Comparison of ENCODE assay signal across 8 mouse cellular contexts in the genomic region with DNA sequence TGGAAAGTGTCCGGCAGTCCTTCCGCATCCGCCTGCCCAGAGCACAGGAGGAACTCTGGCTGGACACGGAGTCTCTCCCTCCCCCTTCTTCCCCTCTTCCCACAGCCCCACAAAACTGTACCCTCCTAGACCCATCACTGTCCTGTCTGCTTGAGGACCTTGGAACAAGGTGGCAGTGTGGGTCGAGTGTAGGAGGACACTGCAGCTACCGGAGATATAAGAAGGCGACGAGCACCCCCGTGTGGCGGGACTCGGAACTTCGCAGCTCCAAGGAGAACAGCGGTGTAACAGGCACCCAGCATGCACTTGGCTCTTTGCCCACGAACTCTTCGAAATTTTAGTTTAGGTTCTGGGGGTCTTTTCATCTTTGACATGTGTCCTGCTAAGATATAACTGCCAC. TPM values are rescaled to one million over a fixed set of nuclear protein-coding genes. Genes with fewer than 3 reads are reported as not detected.
DNase-seq lines count a peak whose midpoint lies in the region; ATAC-seq and TF ChIP-seq lines count a peak whose summit lies in the region.

No protein-coding gene starts in this region.

- ATAC-seq in forebrain, embryonic 12.5 days (ENCODE audit: low FRiP score): peak; percentile 86
- ATAC-seq in heart, postnatal 0 days (ENCODE audit: insufficient read depth, low read depth): peak; percentile 87
- peak; percentile 77 for ATAC-seq in liver, embryonic 16.5 days (ENCODE audit: low read depth)
- ATAC-seq in neural tube, embryonic 12.5 days (ENCODE audit: low FRiP score, low read depth): peak; percentile 76
- peak; percentile 84 for ATAC-seq in stomach, postnatal 0 days (ENCODE audit: low FRiP score, low TSS enrichment)

- 0 out of 2 replicates have a peak, but pooled peaks cover 8% of the 10 kb centered on the region for H3K27me3 ChIP-seq in forebrain, embryonic 12.5 days
- no peaks in the 10 kb centered on the region for H3K27me3 ChIP-seq in heart, postnatal 0 days (ENCODE audit: control insufficient read depth, insufficient read depth, low read length)
- peaks cover 8% of the 10 kb centered on the region for H3K27me3 ChIP-seq in liver, embryonic 16.5 days (ENCODE audit: control insufficient read depth, insufficient read depth, low read depth, low read length)
- H3K27me3 ChIP-seq in neural tube, embryonic 12.5 days (replicated peaks): no peaks in the 10 kb centered on the region
- H3K27me3 ChIP-seq in stomach, postnatal 0 days (ENCODE audit: control insufficient read depth, insufficient read depth, low read length): no peaks in the 10 kb centered on the region

- no peak overlapping the region for H3K9ac ChIP-seq in forebrain, embryonic 12.5 days
- no peak overlapping the region for H3K9ac ChIP-seq in heart, postnatal 0 days (replicated peaks; ENCODE audit: low read depth, low read length)
- H3K9ac ChIP-seq in liver, embryonic 16.5 days (ENCODE audit: low read depth, low read length): peak overlapping the region; percentile 35; the same call in 1 of the 2 replicates
- H3K9ac ChIP-seq in neural tube, embryonic 12.5 days: no peak overlapping the region
- H3K9ac ChIP-seq in stomach, postnatal 0 days (ENCODE audit: low read length): peak overlapping the region; percentile 47; the same call in 1 of the 2 replicates

- no peaks in the 10 kb centered on the region for H3K9me3 ChIP-seq in forebrain, embryonic 12.5 days
- H3K9me3 ChIP-seq in heart, postnatal 0 days (replicated peaks; ENCODE audit: control insufficient read depth, low read length): no peaks in the 10 kb centered on the region
- no peaks in the 10 kb centered on the region for H3K9me3 ChIP-seq in liver, embryonic 16.5 days (replicated peaks; ENCODE audit: control insufficient read depth, low read length)
- H3K9me3 ChIP-seq in neural tube, embryonic 12.5 days: no peaks in the 10 kb centered on the region
- no peaks in the 10 kb centered on the region for H3K9me3 ChIP-seq in stomach, postnatal 0 days (ENCODE audit: control insufficient read depth, low read length)

- no peak overlapping the region for H3K27ac ChIP-seq in forebrain, embryonic 12.5 days
- no peak overlapping the region for H3K27ac ChIP-seq in heart, postnatal 0 days (ENCODE audit: low read depth)
- H3K27ac ChIP-seq in liver, embryonic 16.5 days (ENCODE audit: low read length): no peak overlapping the region
- H3K27ac ChIP-seq in neural tube, embryonic 12.5 days: no peak overlapping the region
- no peak overlapping the region for H3K27ac ChIP-seq in stomach, postnatal 0 days (replicated peaks)

- DNase-seq in CD8-positive naive resting alpha-beta T cell, adult 2 months (ENCODE audit: low read depth in 2 of 2, low spot score in 2 of 2): peak; percentile 67 to 84
- peak; percentile 66 for DNase-seq in c-Kit-positive CD71-positive TER-119-negative erythroid progenitor cells, embryonic 14.5 days (ENCODE audit: low read depth)
- DNase-seq in heart, postnatal 0 days (ENCODE audit: low spot score): peak; percentile 81
- peak; percentile 86 to 95 for DNase-seq in kidney, postnatal 36 days
- peak; percentile 91 for DNase-seq in stomach, postnatal 0 days (ENCODE audit: low spot score)

- no peaks in the 10 kb centered on the region; the same call in 1 of the 2 replicates for H3K4me1 ChIP-seq in forebrain, embryonic 12.5 days
- no peaks in the 10 kb centered on the region for H3K4me1 ChIP-seq in heart, postnatal 0 days (ENCODE audit: control insufficient read depth, insufficient read depth)
- H3K4me1 ChIP-seq in liver, embryonic 16.5 days (ENCODE audit: control insufficient read depth, low read depth, low read length): peaks cover 7% of the 10 kb centered on the region
- no peaks in the 10 kb centered on the region for H3K4me1 ChIP-seq in neural tube, embryonic 12.5 days
- H3K4me1 ChIP-seq in stomach, postnatal 0 days (replicated peaks; ENCODE audit: control insufficient read depth, insufficient read depth): no peaks in the 10 kb centered on the region

- H3K4me2 ChIP-seq in forebrain, embryonic 12.5 days: peak overlapping the region; percentile 25; the same call in 1 of the 2 replicates
- peak overlapping the region; percentile 47 for H3K4me2 ChIP-seq in heart, postnatal 0 days (ENCODE audit: low read depth, low read length)
- peak overlapping the region; percentile 42 for H3K4me2 ChIP-seq in liver, embryonic 16.5 days (ENCODE audit: low read depth, low read length)
- H3K4me2 ChIP-seq in neural tube, embryonic 12.5 days (replicated peaks): peak overlapping the region; percentile 40
- peak overlapping the region; percentile 45 for H3K4me2 ChIP-seq in stomach, postnatal 0 days (replicated peaks; ENCODE audit: low read depth)

- no peak for TF ChIP-seq EP300 in heart, postnatal 0 days (IDR thresholded peaks at IDR 0.05; ENCODE audit: low read depth)
- no peak for TF ChIP-seq EP300 in stomach, postnatal 0 days (optimal IDR thresholded peaks at IDR 0.05)

- H3K36me3 ChIP-seq in forebrain, embryonic 12.5 days (replicated peaks): no peaks in the 10 kb centered on the region
- H3K36me3 ChIP-seq in heart, postnatal 0 days (replicated peaks; ENCODE audit: control insufficient read depth, insufficient read depth, low read length): no peaks in the 10 kb centered on the region
- H3K36me3 ChIP-seq in liver, embryonic 16.5 days (ENCODE audit: control insufficient read depth, insufficient read depth): no peaks in the 10 kb centered on the region
- H3K36me3 ChIP-seq in neural tube, embryonic 12.5 days: no peaks in the 10 kb centered on the region
- no peaks in the 10 kb centered on the region for H3K36me3 ChIP-seq in stomach, postnatal 0 days (ENCODE audit: control insufficient read depth, insufficient read depth, low read length)

- peak; percentile 87 for TF ChIP-seq CTCF in heart, postnatal 0 days (IDR thresholded peaks at IDR 0.05; ENCODE audit: low read depth)
- peak; percentile 95 for TF ChIP-seq CTCF in stomach, postnatal 0 days (IDR thresholded peaks at IDR 0.05; ENCODE audit: low read depth)

- no peak overlapping the region for H3K4me3 ChIP-seq in forebrain, embryonic 12.5 days (replicated peaks)
- peak overlapping the region; percentile 10 for H3K4me3 ChIP-seq in heart, postnatal 0 days (ENCODE audit: low read depth, low read length)
- peak overlapping the region; percentile 22 for H3K4me3 ChIP-seq in liver, embryonic 16.5 days (ENCODE audit: low read depth, low read length)
- no peak overlapping the region for H3K4me3 ChIP-seq in neural tube, embryonic 12.5 days
- H3K4me3 ChIP-seq in stomach, postnatal 0 days (ENCODE audit: low read depth, low read length): peak overlapping the region; percentile 20; the same call in 1 of the 2 replicates

- 12% methylated on average over 15 of the region's 15 CpGs for WGBS in forebrain, embryonic 12.5 days
- 7% methylated on average over 15 of the region's 15 CpGs for WGBS in heart, postnatal 0 days
- 10% methylated on average over 15 of the region's 15 CpGs for WGBS in liver, embryonic 16.5 days (ENCODE audit: insufficient replicate concordance)
- 12% methylated on average over 15 of the region's 15 CpGs for WGBS in neural tube, embryonic 12.5 days
- WGBS in stomach, postnatal 0 days: 10% methylated on average over 15 of the region's 15 CpGs

RNA-seq across cellular contexts. Expression of a gene that starts 23.0 kb away (rescaled TPM):
- polyA plus RNA-seq in forebrain, embryonic 12.5 days (2016; fragmentation: Nextera tagmentation; extraction: Ambion mirVana): 25.2 and 26.0 TPM in 2 replicates
- total RNA-seq in heart, postnatal 0 days (2014; rRNA removed; ENCODE audit: low replicate concordance): 12.4 and 19.0 TPM in 2 replicates
- 3.3 and 3.8 TPM in 2 replicates for polyA plus RNA-seq in heart, postnatal 0 days (2015; fragmentation: Nextera tagmentation; extraction: Ambion mirVana)
- 0.82 and 1.3 TPM in 2 replicates for polyA plus RNA-seq in liver, embryonic 16.5 days (2015; fragmentation: Nextera tagmentation; extraction: Ambion mirVana)
- 24.6 and 25.0 TPM in 2 replicates for polyA plus RNA-seq in neural tube, embryonic 12.5 days (2016; fragmentation: Nextera tagmentation; extraction: Ambion mirVana)
- 4.8 and 5.0 TPM in 2 replicates for polyA plus RNA-seq in stomach, postnatal 0 days (2015; fragmentation: Nextera tagmentation; extraction: Ambion mirVana)

RNA-seq across cellular contexts. Expression of a gene that starts 24.7 kb away (rescaled TPM):
- polyA plus RNA-seq in forebrain, embryonic 12.5 days (2016; fragmentation: Nextera tagmentation; extraction: Ambion mirVana): 0.73 TPM in 1 of 2 replicates, not detected in the other
- not detected in 2 replicates for total RNA-seq in heart, postnatal 0 days (2014; rRNA removed; ENCODE audit: low replicate concordance)
- polyA plus RNA-seq in heart, postnatal 0 days (2015; fragmentation: Nextera tagmentation; extraction: Ambion mirVana): 0.34 TPM in 1 of 2 replicates, not detected in the other
- polyA plus RNA-seq in liver, embryonic 16.5 days (2015; fragmentation: Nextera tagmentation; extraction: Ambion mirVana): 6.4 and 7.3 TPM in 2 replicates
- 0.41 and 0.65 TPM in 2 replicates for polyA plus RNA-seq in neural tube, embryonic 12.5 days (2016; fragmentation: Nextera tagmentation; extraction: Ambion mirVana)
- polyA plus RNA-seq in stomach, postnatal 0 days (2015; fragmentation: Nextera tagmentation; extraction: Ambion mirVana): not detected in 2 replicates

RNA-seq across cellular contexts. Expression of a gene that starts 28.3 kb away (rescaled TPM):
- polyA plus RNA-seq in forebrain, embryonic 12.5 days (2016; fragmentation: Nextera tagmentation; extraction: Ambion mirVana): 4,843 and 6,486 TPM in 2 replicates
- total RNA-seq in heart, postnatal 0 days (2014; rRNA removed; ENCODE audit: low replicate concordance): 5,955 and 6,390 TPM in 2 replicates
- 5,218 and 8,165 TPM in 2 replicates for polyA plus RNA-seq in heart, postnatal 0 days (2015; fragmentation: Nextera tagmentation; extraction: Ambion mirVana)
- polyA plus RNA-seq in liver, embryonic 16.5 days (2015; fragmentation: Nextera tagmentation; extraction: Ambion mirVana): 165,200 and 165,281 TPM in 2 replicates
- polyA plus RNA-seq in neural tube, embryonic 12.5 days (2016; fragmentation: Nextera tagmentation; extraction: Ambion mirVana): 5,164 and 5,594 TPM in 2 replicates
- polyA plus RNA-seq in stomach, postnatal 0 days (2015; fragmentation: Nextera tagmentation; extraction: Ambion mirVana): 728 and 926 TPM in 2 replicates

RNA-seq across cellular contexts. Expression of a gene that starts 37.8 kb away (rescaled TPM):
- 2.4 TPM in 2 replicates for polyA plus RNA-seq in forebrain, embryonic 12.5 days (2016; fragmentation: Nextera tagmentation; extraction: Ambion mirVana)
- not detected in 2 replicates for total RNA-seq in heart, postnatal 0 days (2014; rRNA removed; ENCODE audit: low replicate concordance)
- 0.38 and 0.90 TPM in 2 replicates for polyA plus RNA-seq in heart, postnatal 0 days (2015; fragmentation: Nextera tagmentation; extraction: Ambion mirVana)
- 158 and 159 TPM in 2 replicates for polyA plus RNA-seq in liver, embryonic 16.5 days (2015; fragmentation: Nextera tagmentation; extraction: Ambion mirVana)
- polyA plus RNA-seq in neural tube, embryonic 12.5 days (2016; fragmentation: Nextera tagmentation; extraction: Ambion mirVana): 3.2 and 3.3 TPM in 2 replicates
- polyA plus RNA-seq in stomach, postnatal 0 days (2015; fragmentation: Nextera tagmentation; extraction: Ambion mirVana): 0.18 TPM in 1 of 2 replicates, not detected in the other

RNA-seq across cellular contexts. Expression of a gene that starts 41.3 kb away (rescaled TPM):
- 2,326 and 2,947 TPM in 2 replicates for polyA plus RNA-seq in forebrain, embryonic 12.5 days (2016; fragmentation: Nextera tagmentation; extraction: Ambion mirVana)
- total RNA-seq in heart, postnatal 0 days (2014; rRNA removed; ENCODE audit: low replicate concordance): 1,456 and 1,841 TPM in 2 replicates
- 2,150 and 3,333 TPM in 2 replicates for polyA plus RNA-seq in heart, postnatal 0 days (2015; fragmentation: Nextera tagmentation; extraction: Ambion mirVana)
- polyA plus RNA-seq in liver, embryonic 16.5 days (2015; fragmentation: Nextera tagmentation; extraction: Ambion mirVana): 72,809 and 72,929 TPM in 2 replicates
- polyA plus RNA-seq in neural tube, embryonic 12.5 days (2016; fragmentation: Nextera tagmentation; extraction: Ambion mirVana): 2,385 and 2,610 TPM in 2 replicates
- polyA plus RNA-seq in stomach, postnatal 0 days (2015; fragmentation: Nextera tagmentation; extraction: Ambion mirVana): 317 and 411 TPM in 2 replicates

Comparison
In these comparisons a context has a peak if more than half of its experiments do, and no peak if none do; other contexts are left out.
1. H3K4me3 ChIP-seq: peak in heart, postnatal 0 days (single experiment), liver, embryonic 16.5 days (single experiment) and stomach, postnatal 0 days (single experiment); none in forebrain, embryonic 12.5 days (single experiment) and neural tube, embryonic 12.5 days (single experiment).
2. H3K9ac ChIP-seq: peak in liver, embryonic 16.5 days (single experiment) and stomach, postnatal 0 days (single experiment); none in forebrain, embryonic 12.5 days (single experiment), heart, postnatal 0 days (single experiment) and neural tube, embryonic 12.5 days (single experiment).
3. RNA of a gene that starts 28.3 kb away (polyA plus RNA-seq): 165,200 to 165,281 TPM in liver, embryonic 16.5 days; 5,218 to 8,165 TPM in heart, postnatal 0 days, 4,843 to 6,486 TPM in forebrain, embryonic 12.5 days, 5,164 to 5,594 TPM in neural tube, embryonic 12.5 days and 728 to 926 TPM in stomach, postnatal 0 days; every median in the first group is over 10 times any median in the second.
4. Peak in every context shown above with its lines, with median percentiles within 50 percentile points of each other: DNase-seq, ATAC-seq and H3K4me2 ChIP-seq.